Mouse (Mus musculus) fat pad, adult 2 months (tissue): Measurements from ENCODE around the gene Frmd5.
"Not testable (repeated sequence)": the region's sequence is repeated elsewhere in the genome, so short reads cannot be mapped to it uniquely, and the experiment has no call there.

Experiments used
- DNase-seq: peaks from one replicate; pipeline ENCODE4 v3.0.0-alpha.2; 2011; ENCODE audit warnings: low read depth, low spot score; ENCODE audit errors: extremely low read depth

The Frmd5 gene

GRCm38 (mm10) chr2:121806959-121807653 is at the start of gene Frmd5:
TSS of gene Frmd5 (minus strand) at chr2:121807087.
- DNase-seq: peak; percentile 5

- DNase-seq: no peak
These were observed 47.1 kb upstream of the Frmd5 start for GRCm38 (mm10) chr2:121853974-121854373.

- DNase-seq: no peak
These were observed 45.2 kb upstream of the Frmd5 start for GRCm38 (mm10) chr2:121852045-121852444.

GRCm38 (mm10) chr2:121846050-121846449 is 39.2 kb upstream of the Frmd5 start:
- DNase-seq: no peak

- no peak for DNase-seq
These were observed 35.4 kb upstream of the Frmd5 start for GRCm38 (mm10) chr2:121842249-121842648.

GRCm38 (mm10) chr2:121841453-121841852 is 34.6 kb upstream of the Frmd5 start:
- no peak for DNase-seq

- no peak for DNase-seq
These were observed 28.0 kb upstream of the Frmd5 start for GRCm38 (mm10) chr2:121834926-121835325.

GRCm38 (mm10) chr2:121832484-121832894 is 25.6 kb upstream of the Frmd5 start:
- DNase-seq: no peak

- no peak for DNase-seq
These were observed 21.5 kb upstream of the Frmd5 start for GRCm38 (mm10) chr2:121828411-121828810.

GRCm38 (mm10) chr2:121826189-121826588 is 19.3 kb upstream of the Frmd5 start:
- no peak for DNase-seq

GRCm38 (mm10) chr2:121824653-121825052 is 17.8 kb upstream of the Frmd5 start:
- no peak for DNase-seq

GRCm38 (mm10) chr2:121821787-121822186 is 14.9 kb upstream of the Frmd5 start:
- DNase-seq: no peak

- not testable (repeated sequence) for DNase-seq
These were observed 4.0 kb upstream of the Frmd5 start for GRCm38 (mm10) chr2:121810876-121811275.

- DNase-seq: no peak
These were observed 2.2 kb upstream of the Frmd5 start for GRCm38 (mm10) chr2:121809126-121809525.

- DNase-seq: no peak
These were observed 530 bp downstream of the Frmd5 start for GRCm38 (mm10) chr2:121806171-121806943.

- DNase-seq: no peak
These were observed 7.8 kb downstream of the Frmd5 start for GRCm38 (mm10) chr2:121799051-121799450.

- DNase-seq: no peak
These were observed 10.9 kb downstream of the Frmd5 start for GRCm38 (mm10) chr2:121795995-121796394.

GRCm38 (mm10) chr2:121789777-121790176 is 17.1 kb downstream of the Frmd5 start:
- no peak for DNase-seq

- no peak for DNase-seq
These were observed 18.5 kb downstream of the Frmd5 start for GRCm38 (mm10) chr2:121788415-121788814.

GRCm38 (mm10) chr2:121787767-121788166 is 19.1 kb downstream of the Frmd5 start:
- no peak for DNase-seq

- no peak for DNase-seq
These were observed 19.6 kb downstream of the Frmd5 start for GRCm38 (mm10) chr2:121787271-121787670.

GRCm38 (mm10) chr2:121776219-121776618 is 30.7 kb downstream of the Frmd5 start:
- no peak for DNase-seq
